Mouse (Mus musculus): Measurements from ENCODE around the gene Tspan4. TPM values are rescaled to one million over a fixed set of nuclear protein-coding genes. Genes with fewer than 3 reads are reported as not detected.

Tspan4 gene
- polyA plus RNA-seq, 1 experiment from 2014 or later, result 71.0 TPM

DNA sequence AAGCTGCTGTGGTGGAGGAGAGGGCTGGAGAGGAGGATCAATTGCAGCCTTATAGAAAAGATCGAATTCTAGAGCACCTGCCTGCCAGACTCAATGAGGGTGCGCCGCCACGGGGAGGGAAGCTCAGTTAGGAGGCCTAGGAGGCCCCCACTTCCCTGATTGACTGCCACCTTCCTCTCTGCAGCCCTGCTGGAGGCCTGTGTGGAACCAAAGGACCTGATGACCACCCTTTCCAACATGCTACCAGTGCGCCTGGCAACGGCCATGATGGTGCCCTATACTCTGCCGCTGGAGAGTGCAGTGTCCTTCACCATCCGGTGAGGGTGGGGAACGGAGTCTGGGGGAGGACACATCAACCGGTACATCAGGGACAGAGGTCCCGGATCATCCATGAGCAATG lies 16.4 kb upstream of the Tspan4 start:
- H3K4me1 ChIP-seq (ENCODE audit: control insufficient read depth, insufficient read depth, low read depth, low read length), result peaks cover 18% of the 10 kb centered on the region
- peaks cover 32% of the 10 kb centered on the region for H3K27me3 ChIP-seq (replicated peaks; ENCODE audit: control insufficient read depth, insufficient read depth, low read length)
- no peak overlapping the region for H3K27ac ChIP-seq (ENCODE audit: low read depth, low read length)
- WGBS, result 92% methylated on average over 11 of the region's 11 CpGs
- H3K9ac ChIP-seq (ENCODE audit: low read depth, low read length), result no peak overlapping the region
- no peak for ATAC-seq
- H3K4me2 ChIP-seq (ENCODE audit: low read length), result no peak overlapping the region
- no peak overlapping the region for H3K4me3 ChIP-seq (ENCODE audit: low read length)
- peaks cover 3% of the 10 kb centered on the region; the same call in 1 of the 2 replicates for H3K36me3 ChIP-seq (ENCODE audit: control insufficient read depth, insufficient read depth, low read length)
- no peaks in the 10 kb centered on the region for H3K9me3 ChIP-seq (ENCODE audit: control insufficient read depth, low read length)

DNA sequence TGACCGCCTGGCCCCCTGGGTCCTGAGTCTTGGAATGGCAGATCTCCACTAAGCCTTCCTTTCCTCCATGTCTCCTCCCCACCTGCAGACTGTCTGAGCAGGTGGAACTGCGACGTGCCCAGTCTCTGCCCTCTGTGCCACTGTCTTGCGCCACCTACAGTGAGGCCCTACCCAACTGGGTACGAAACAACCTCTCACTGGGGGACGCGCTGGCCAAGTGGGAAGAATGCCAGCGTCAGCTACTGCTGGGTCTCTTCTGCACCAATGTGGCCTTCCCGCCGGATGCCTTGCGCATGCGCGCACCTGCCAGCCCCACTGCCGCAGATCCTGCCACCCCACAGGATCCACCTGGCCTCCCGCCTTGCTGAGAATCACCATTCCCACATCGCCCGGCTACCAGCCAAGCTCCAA lies 15.7 kb upstream of the Tspan4 start:
- no peak overlapping the region for H3K9ac ChIP-seq (ENCODE audit: low read depth, low read length)
- no peak for ATAC-seq
- 90% methylated on average over 17 of the region's 17 CpGs for WGBS
- H3K4me3 ChIP-seq (ENCODE audit: low read length), result no peak overlapping the region
- peaks cover 38% of the 10 kb centered on the region for H3K27me3 ChIP-seq (replicated peaks; ENCODE audit: control insufficient read depth, insufficient read depth, low read length)
- peaks cover 3% of the 10 kb centered on the region; the same call in 1 of the 2 replicates for H3K36me3 ChIP-seq (ENCODE audit: control insufficient read depth, insufficient read depth, low read length)
- H3K27ac ChIP-seq (ENCODE audit: low read depth, low read length), result no peak overlapping the region
- no peak overlapping the region for H3K4me2 ChIP-seq (ENCODE audit: low read length)
- peaks cover 18% of the 10 kb centered on the region for H3K4me1 ChIP-seq (ENCODE audit: control insufficient read depth, insufficient read depth, low read depth, low read length)
- H3K9me3 ChIP-seq (ENCODE audit: control insufficient read depth, low read length), result no peaks in the 10 kb centered on the region

DNA sequence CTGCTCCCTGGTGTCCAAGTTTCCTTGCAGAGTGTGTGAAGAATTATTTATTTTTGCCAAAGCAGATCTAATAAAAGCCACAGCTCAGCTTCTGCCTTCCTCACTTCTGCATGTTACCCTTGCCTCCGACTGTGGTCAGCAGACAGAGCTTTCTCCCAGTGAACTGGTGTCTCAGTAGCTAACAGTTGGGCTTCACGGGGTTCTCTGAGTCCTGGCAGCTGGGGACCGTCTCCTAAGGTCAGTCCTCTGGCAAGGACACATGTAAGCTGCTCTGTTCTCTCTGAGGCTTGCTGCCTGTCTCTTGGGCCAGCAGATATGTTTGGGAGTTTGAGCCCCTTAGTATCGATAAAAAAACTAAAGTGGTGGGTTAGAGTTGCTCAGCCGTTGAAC lies 15.0 kb upstream of the Tspan4 start:
- 70% methylated on average over 5 of the region's 5 CpGs for WGBS
- H3K27me3 ChIP-seq (replicated peaks; ENCODE audit: control insufficient read depth, insufficient read depth, low read length), result peaks cover 44% of the 10 kb centered on the region
- no peak overlapping the region for H3K4me2 ChIP-seq (ENCODE audit: low read length)
- peaks cover 20% of the 10 kb centered on the region for H3K4me1 ChIP-seq (ENCODE audit: control insufficient read depth, insufficient read depth, low read depth, low read length)
- H3K9me3 ChIP-seq (ENCODE audit: control insufficient read depth, low read length), result no peaks in the 10 kb centered on the region
- no peak overlapping the region for H3K27ac ChIP-seq (ENCODE audit: low read depth, low read length)
- H3K9ac ChIP-seq (ENCODE audit: low read depth, low read length), result no peak overlapping the region
- ATAC-seq, result no peak
- no peak overlapping the region for H3K4me3 ChIP-seq (ENCODE audit: low read length)
- peaks cover 3% of the 10 kb centered on the region; the same call in 1 of the 2 replicates for H3K36me3 ChIP-seq (ENCODE audit: control insufficient read depth, insufficient read depth, low read length)

DNA sequence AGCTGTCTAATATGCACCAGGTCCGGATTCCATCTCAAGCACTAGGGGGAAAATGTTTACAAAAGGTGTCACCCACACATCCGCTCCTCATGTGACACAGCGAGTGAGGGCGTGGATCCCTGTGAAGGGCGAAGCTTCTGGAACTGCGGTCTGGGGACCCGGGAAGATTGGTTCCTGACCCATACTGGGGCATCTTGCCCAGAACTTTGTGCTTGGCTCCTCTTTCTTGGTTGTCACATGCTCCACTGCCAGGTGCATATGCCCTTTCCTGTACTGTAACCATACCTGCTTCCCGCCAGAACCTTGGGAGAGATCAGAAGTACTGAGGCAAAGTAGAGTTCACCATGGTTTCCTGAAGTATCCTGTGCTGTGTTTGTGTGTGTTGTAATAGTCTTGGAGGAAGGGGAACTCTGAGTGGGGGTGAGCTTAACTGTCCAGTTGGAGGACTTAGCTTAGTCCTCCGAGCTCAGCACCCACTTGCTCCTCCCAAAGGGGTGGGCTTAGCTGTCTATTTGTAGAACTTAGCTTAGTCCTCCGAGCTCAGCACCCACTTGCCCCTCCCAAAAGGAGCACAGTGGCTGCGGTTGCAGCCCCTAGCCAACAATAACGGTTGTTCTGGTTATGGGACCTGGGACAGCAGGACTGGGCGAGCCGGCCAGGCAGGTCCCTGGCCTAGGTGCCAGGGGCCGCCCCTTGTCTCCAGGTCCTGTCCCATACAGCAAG lies 14.5 kb upstream of the Tspan4 start, which contains the start of gene Cracr2b:
Gene Cracr2b, plus strand, starts transcription at position 704 of the 723 bp plus-strand sequence.
- peak within 1 kb of the TSS; percentile 65 for H3K9ac ChIP-seq (ENCODE audit: low read depth, low read length)
- WGBS, result 78% methylated on average over 15 of the region's 15 CpGs
- H3K27me3 ChIP-seq (replicated peaks; ENCODE audit: control insufficient read depth, insufficient read depth, low read length), result peaks cover 50% of the 10 kb centered on the region
- peak within 1 kb of the TSS; percentile 46 for H3K4me3 ChIP-seq (ENCODE audit: low read length)
- no peak within 1 kb of the TSS for H3K27ac ChIP-seq (ENCODE audit: low read depth, low read length)
- no peaks in the 10 kb centered on the region for H3K9me3 ChIP-seq (ENCODE audit: control insufficient read depth, low read length)
- peaks cover 22% of the 10 kb centered on the region for H3K4me1 ChIP-seq (ENCODE audit: control insufficient read depth, insufficient read depth, low read depth, low read length)
- no peak for ATAC-seq
- peak within 1 kb of the TSS; percentile 81 for H3K4me2 ChIP-seq (ENCODE audit: low read length)
- H3K36me3 ChIP-seq (ENCODE audit: control insufficient read depth, insufficient read depth, low read length), result peaks cover 3% of the 10 kb centered on the region; the same call in 1 of the 2 replicates

DNA sequence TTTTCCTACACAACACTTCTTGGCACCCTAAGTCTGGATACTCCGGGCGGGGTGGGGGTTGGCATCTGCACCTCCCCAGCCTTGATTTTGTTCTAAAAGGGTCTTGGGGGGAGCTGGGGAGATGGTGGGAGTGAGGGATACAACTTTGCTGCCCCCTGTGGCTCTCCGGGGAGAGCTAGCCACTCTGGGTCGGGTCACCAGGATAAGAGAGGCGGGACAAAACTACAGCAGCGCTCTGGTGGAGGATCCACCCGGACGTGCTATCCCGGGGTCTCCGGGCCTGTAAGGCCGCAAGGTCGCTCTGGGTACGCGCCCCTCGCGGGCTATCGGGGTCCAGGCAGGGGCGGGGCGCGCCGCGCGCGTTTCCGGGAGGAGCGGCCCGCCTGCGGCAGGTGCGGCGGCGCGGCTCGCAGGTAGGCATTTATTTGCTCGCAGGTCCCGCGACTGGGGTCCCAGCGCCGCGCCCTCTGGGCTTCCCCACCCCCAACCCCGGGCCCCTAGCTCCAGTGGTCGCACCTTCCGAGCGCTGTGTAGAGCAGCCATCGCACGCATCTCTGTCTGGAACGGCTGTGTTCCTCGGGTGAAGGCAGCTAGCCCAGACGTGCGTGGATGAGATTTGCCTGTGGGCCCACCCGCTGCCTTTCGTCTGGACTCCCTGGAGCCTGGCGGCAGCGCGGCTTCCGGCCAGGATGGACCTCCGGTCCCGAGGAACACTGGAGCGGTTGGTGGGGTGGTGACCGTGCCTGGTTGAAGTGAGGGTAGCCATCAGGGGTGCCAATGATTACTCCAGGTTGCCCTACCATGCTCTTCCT lies 13.3 kb upstream of the Tspan4 start:
- Histone ChIP-seq H3K27ac (ENCODE audit: low read depth, low read length) (no peak overlapping the region), H3K4me1 (ENCODE audit: control insufficient read depth, insufficient read depth, low read depth, low read length) (peaks cover 16% of the 10 kb centered on the region)
- 2% methylated on average over 48 of the region's 59 CpGs for WGBS

DNA sequence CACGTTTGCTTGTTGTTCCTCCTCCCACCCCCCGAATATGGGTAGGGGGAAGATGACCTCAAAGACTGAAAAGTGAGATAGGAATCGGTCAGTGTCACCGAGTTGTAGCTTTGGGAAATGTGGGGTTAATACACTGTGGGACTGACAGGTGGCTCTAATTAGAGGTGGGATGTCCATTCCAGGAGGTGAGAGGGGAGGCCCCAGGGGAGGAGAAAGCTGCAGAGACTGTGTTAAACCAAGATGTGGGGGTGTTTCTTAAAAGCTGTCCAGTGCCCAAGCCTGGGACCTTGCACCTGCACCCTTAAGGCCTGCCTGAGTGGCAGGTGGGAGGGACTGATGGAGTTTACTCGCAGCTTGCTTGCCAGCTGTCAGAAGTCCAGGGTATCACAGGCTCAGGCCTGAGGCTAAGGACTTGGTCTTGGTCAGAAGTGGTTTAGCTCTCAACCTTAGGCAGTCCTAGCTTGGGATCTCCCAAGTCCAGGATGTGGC lies 12.7 kb upstream of the Tspan4 start:
- H3K4me3 ChIP-seq (ENCODE audit: low read length), result peak overlapping the region; percentile 46
- no peak overlapping the region for H3K9ac ChIP-seq (ENCODE audit: low read depth, low read length)
- peaks cover 3% of the 10 kb centered on the region; the same call in 1 of the 2 replicates for H3K36me3 ChIP-seq (ENCODE audit: control insufficient read depth, insufficient read depth, low read length)
- H3K27me3 ChIP-seq (replicated peaks; ENCODE audit: control insufficient read depth, insufficient read depth, low read length), result peaks cover 58% of the 10 kb centered on the region
- 18% methylated on average over 5 of the region's 5 CpGs for WGBS
- H3K9me3 ChIP-seq (ENCODE audit: control insufficient read depth, low read length), result no peaks in the 10 kb centered on the region
- H3K27ac ChIP-seq (ENCODE audit: low read depth, low read length), result no peak overlapping the region
- no peak for ATAC-seq
- peaks cover 23% of the 10 kb centered on the region for H3K4me1 ChIP-seq (ENCODE audit: control insufficient read depth, insufficient read depth, low read depth, low read length)
- H3K4me2 ChIP-seq (ENCODE audit: low read length), result peak overlapping the region; percentile 81

More for the DNA sequence above, 13.3 kb upstream of the Tspan4 start:
- H3K9ac ChIP-seq (ENCODE audit: low read depth, low read length), result peak overlapping the region; percentile 65
- peak overlapping the region; percentile 46 for H3K4me3 ChIP-seq (ENCODE audit: low read length)
- ATAC-seq, result no peak
- H3K27me3 ChIP-seq (replicated peaks; ENCODE audit: control insufficient read depth, insufficient read depth, low read length), result peaks cover 56% of the 10 kb centered on the region
- H3K4me2 ChIP-seq (ENCODE audit: low read length), result peak overlapping the region; percentile 81
- no peaks in the 10 kb centered on the region for H3K9me3 ChIP-seq (ENCODE audit: control insufficient read depth, low read length)
- peaks cover 3% of the 10 kb centered on the region; the same call in 1 of the 2 replicates for H3K36me3 ChIP-seq (ENCODE audit: control insufficient read depth, insufficient read depth, low read length)

DNA sequence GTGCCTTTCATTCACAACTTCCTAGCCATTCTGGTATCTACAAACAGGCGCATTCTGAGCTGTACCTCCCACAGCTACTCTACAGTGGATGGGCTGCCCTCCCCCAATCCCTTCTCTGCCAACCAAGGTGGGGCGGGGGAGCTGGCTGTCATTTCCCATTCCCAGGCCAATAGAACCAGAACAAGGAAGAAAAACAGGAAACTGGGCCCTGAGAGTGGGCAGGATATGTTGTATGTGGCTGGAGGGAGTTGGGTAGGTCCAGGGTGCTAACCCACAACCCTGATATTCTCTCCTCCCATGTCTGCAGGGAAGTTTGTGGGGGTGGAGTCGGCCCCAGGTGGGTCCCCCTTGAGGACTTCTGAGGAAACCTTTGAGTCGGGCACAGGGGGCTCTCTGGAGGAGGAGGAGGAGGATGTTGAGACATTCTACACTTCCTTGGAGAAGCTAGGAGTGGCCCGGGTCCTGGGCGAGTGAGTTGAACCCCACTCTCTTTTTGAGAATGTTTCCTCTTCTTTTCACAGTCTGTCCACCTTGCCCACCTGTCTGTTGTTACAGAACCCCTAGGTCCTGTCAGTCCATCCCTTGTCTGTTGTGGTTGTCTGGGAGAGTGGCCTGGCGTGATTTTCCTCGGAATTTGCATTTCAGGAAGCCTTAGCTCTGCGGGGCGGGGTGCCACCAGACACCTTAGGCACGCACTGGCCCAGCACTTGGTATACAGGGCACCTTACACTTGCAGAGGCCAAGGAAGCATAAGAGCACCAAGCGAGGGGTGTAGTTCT lies 11.0 kb upstream of the Tspan4 start:
- no peak overlapping the region for H3K9ac ChIP-seq (ENCODE audit: low read depth, low read length)
- peaks cover 35% of the 10 kb centered on the region for H3K4me1 ChIP-seq (ENCODE audit: control insufficient read depth, insufficient read depth, low read depth, low read length)
- H3K9me3 ChIP-seq (ENCODE audit: control insufficient read depth, low read length), result no peaks in the 10 kb centered on the region
- WGBS, result 22% methylated on average over 12 of the region's 12 CpGs
- peaks cover 58% of the 10 kb centered on the region for H3K27me3 ChIP-seq (replicated peaks; ENCODE audit: control insufficient read depth, insufficient read depth, low read length)
- no peak overlapping the region for H3K27ac ChIP-seq (ENCODE audit: low read depth, low read length)
- peaks cover 3% of the 10 kb centered on the region; the same call in 1 of the 2 replicates for H3K36me3 ChIP-seq (ENCODE audit: control insufficient read depth, insufficient read depth, low read length)
- no peak for ATAC-seq
- peak overlapping the region; percentile 13 for H3K4me3 ChIP-seq (ENCODE audit: low read length)
- H3K4me2 ChIP-seq (ENCODE audit: low read length), result peak overlapping the region; percentile 34

DNA sequence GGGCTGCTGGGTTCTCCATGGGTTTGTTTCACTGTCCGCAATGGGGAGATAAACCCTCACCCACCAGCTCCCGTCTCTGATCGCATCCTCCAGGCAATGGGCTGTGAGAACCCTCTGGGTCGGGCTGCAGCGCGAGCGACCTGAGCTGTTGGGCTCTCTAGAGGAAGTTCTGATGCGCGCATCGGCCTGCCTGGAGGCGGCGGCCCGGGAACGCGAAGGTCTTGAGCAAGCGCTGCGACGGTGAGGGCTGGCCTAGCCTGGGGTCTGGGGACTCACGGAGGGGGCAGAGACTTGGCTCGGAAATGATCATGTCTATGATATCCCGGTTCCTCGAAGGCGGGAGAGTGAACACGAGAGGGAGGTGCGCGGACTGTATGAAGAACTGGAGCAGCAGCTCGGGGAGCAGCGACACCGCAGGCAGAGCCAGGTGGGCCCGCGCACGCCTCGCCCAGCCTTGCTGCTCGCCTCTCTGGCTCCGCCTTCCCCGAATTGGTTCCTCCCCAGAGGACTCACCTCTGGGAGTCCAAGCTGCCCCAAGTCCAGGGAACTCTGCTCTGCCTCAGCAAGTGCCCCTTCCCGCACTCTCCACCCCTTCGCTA lies 10.3 kb upstream of the Tspan4 start:
- H3K9me3 ChIP-seq (ENCODE audit: control insufficient read depth, low read length), result no peaks in the 10 kb centered on the region
- no peak for ATAC-seq
- peak overlapping the region; percentile 34 for H3K4me2 ChIP-seq (ENCODE audit: low read length)
- H3K27ac ChIP-seq (ENCODE audit: low read depth, low read length), result no peak overlapping the region
- H3K36me3 ChIP-seq (ENCODE audit: control insufficient read depth, insufficient read depth, low read length), result peaks cover 3% of the 10 kb centered on the region; the same call in 1 of the 2 replicates
- H3K4me3 ChIP-seq (ENCODE audit: low read length), result peak overlapping the region; percentile 16
- H3K4me1 ChIP-seq (ENCODE audit: control insufficient read depth, insufficient read depth, low read depth, low read length), result peaks cover 42% of the 10 kb centered on the region
- 8% methylated on average over 38 of the region's 38 CpGs for WGBS
- peak overlapping the region; percentile 18 for H3K9ac ChIP-seq (ENCODE audit: low read depth, low read length)
- H3K27me3 ChIP-seq (replicated peaks; ENCODE audit: control insufficient read depth, insufficient read depth, low read length), result peaks cover 58% of the 10 kb centered on the region
